Mouse (Mus musculus) forebrain, embryonic 14.5 days (tissue): Measurements from ENCODE around the gene Upb1. TPM values are rescaled to one million over a fixed set of nuclear protein-coding genes. Genes with fewer than 3 reads are reported as not detected.
"Not testable (repeated sequence)": the region's sequence is repeated elsewhere in the genome, so short reads cannot be mapped to it uniquely, and the experiment has no call there.

Experiments used
- ATAC-seq: fragments of 200-750 bp; cut with Nextera tagmentation; 2 replicates; pipeline ENCODE4 v1.8.0; 2017; ENCODE audit warnings: mild to moderate bottlenecking, moderate library complexity
- DNase-seq: peaks from one replicate; pipeline ENCODE4 v3.0.0-alpha.2; 2015; ENCODE audit warnings: low spot score
- H3K27ac ChIP-seq: fragments of 300-500 bp; sonication (generic); 2 replicates; pipeline ENCODE4 v1.5.1; 2014; ENCODE audit warnings: low read depth, mild to moderate bottlenecking, control low read depth, low read length, moderate library complexity
- H3K27me3 ChIP-seq: fragments of 300-500 bp; sonication (generic); replicated peaks from 2 replicates; pipeline ENCODE4 v1.6.1; 2014; ENCODE audit warnings: low read length, control low read depth, mixed read lengths; ENCODE audit not compliant: control insufficient read depth, insufficient read depth
- H3K36me3 ChIP-seq: fragments of 300-500 bp; sonication (generic); 2 replicates; pipeline ENCODE4 v1.6.1; 2014; ENCODE audit warnings: low read length, control low read depth; ENCODE audit not compliant: control insufficient read depth, insufficient read depth
- H3K4me1 ChIP-seq: fragments of 300-500 bp; sonication (generic); 2 replicates; pipeline ENCODE4 v1.6.1; 2014; ENCODE audit warnings: antibody characterized with exemption, low read length, control low read depth; ENCODE audit not compliant: control insufficient read depth, insufficient read depth
- H3K4me2 ChIP-seq: fragments of 300-500 bp; sonication (generic); 2 replicates; pipeline ENCODE4 v1.6.1; 2014; ENCODE audit warnings: mild to moderate bottlenecking, control low read depth, low read length
- H3K4me3 ChIP-seq: fragments of 300-500 bp; sonication (generic); 2 replicates; pipeline ENCODE4 v1.5.1; 2014; ENCODE audit warnings: low read depth, low read length, control low read depth
- H3K9ac ChIP-seq: fragments of 300-500 bp; sonication (generic); 2 replicates; pipeline ENCODE4 v1.6.1; 2014; ENCODE audit warnings: mild to moderate bottlenecking, low read length, control low read depth, moderate library complexity
- H3K9me3 ChIP-seq: fragments of 300-500 bp; sonication (generic); replicated peaks from 2 replicates; pipeline ENCODE4 v1.6.1; 2016; ENCODE audit warnings: low read length, control low read depth, mixed read lengths; ENCODE audit not compliant: control insufficient read depth
- WGBS: fragments of 180-500 bp; shearing (Covaris S2); extraction: QIAGEN DNeasy Blood & Tissue Kit; methylation state at CpG from one replicate; pipeline ENCODE4 v1.1.7; 2014; 5-methylcytosine and 5-hydroxymethylcytosine counted together
- polyA plus RNA-seq: library from polyadenylated mRNA; unstranded; fragments of >200 nt; fragmentation: Nextera tagmentation; extraction: Ambion mirVana; gene quantifications from 2 replicates; pipeline ENCODE4 v1.2.1, GENCODE M21; 2014

Gene Upb1
- polyA plus RNA-seq = 0.11 and 0.14 TPM in 2 replicates

DNA sequence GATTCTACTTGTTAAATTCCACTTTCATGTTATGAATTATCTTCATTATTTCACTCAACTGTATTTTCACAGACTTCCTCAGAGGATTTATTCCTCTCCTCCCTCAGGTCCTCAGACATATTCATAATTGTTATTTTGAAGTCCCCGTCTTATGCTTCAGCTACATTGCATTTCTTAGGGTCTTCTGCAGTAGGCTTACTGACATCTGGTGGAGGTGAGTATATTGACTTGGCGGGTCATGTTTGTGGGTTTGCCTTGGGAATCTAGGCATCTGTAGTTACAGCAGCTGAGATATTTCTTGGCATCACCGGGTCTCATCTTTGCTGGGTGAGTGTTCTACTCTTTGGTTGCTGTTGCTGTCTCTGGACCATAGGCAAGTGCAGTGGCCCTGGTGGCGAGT, at the start of gene Upb1:
Gene Upb1, plus strand, starts transcription at position 158 of the 400 bp plus-strand sequence.
- no peaks in the 10 kb centered on the region for H3K4me1 ChIP-seq
- ATAC-seq = no peak
- DNase-seq = no peak
- no peak within 1 kb of the TSS for H3K4me3 ChIP-seq
- H3K36me3 ChIP-seq = no peaks in the 10 kb centered on the region
- H3K9me3 ChIP-seq = no peaks in the 10 kb centered on the region
- 86% methylated on average over 4 of the region's 4 CpGs for WGBS
- no peak within 1 kb of the TSS for H3K27ac ChIP-seq
- no peaks in the 10 kb centered on the region for H3K27me3 ChIP-seq
- no peak within 1 kb of the TSS for H3K4me2 ChIP-seq
- H3K9ac ChIP-seq = no peak within 1 kb of the TSS

- WGBS = 97% methylated on average over 12 of the region's 12 CpGs
- Histone ChIP-seq H3K27ac (no peak overlapping the region), H3K36me3 (no peaks in the 10 kb centered on the region), H3K4me2 (no peak overlapping the region), H3K4me1 (no peaks in the 10 kb centered on the region), H3K9me3 (no peaks in the 10 kb centered on the region), H3K27me3 (no peaks in the 10 kb centered on the region), H3K9ac (no peak overlapping the region), H3K4me3 (no peak overlapping the region)
- ATAC-seq (no peak), DNase-seq (no peak)
These were observed 48.4 kb upstream of the Upb1 start for GRCm38 (mm10) chr10:75352541-75352940.

DNA sequence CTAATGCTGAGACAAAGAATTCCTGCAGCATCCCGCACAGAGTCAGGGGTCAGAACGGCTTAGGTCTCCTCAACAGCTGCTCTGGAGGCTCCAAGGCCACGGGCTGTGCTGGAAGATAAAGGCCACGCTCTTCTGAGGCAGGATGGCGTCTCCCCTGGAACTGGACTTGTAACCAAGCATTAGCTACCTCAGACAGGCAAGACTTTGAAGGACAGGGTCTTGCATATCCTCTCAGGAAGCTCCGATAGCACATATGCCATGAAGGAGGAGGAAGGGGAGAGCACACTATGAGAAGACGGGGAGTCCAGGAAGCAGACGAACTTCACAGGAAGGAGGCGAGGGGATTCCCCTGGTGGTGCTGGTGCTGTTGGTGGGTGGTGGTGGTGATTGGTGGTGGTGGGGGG, 47.1 kb upstream of the Upb1 start:
- H3K4me1 ChIP-seq, H3K9me3 ChIP-seq, DNase-seq, H3K27ac ChIP-seq, ATAC-seq, H3K36me3 ChIP-seq, H3K9ac ChIP-seq, H3K27me3 ChIP-seq, H3K4me3 ChIP-seq, H3K4me2 ChIP-seq: not testable (repeated sequence)
- 71% methylated on average over 7 of the region's 9 CpGs for WGBS

DNA sequence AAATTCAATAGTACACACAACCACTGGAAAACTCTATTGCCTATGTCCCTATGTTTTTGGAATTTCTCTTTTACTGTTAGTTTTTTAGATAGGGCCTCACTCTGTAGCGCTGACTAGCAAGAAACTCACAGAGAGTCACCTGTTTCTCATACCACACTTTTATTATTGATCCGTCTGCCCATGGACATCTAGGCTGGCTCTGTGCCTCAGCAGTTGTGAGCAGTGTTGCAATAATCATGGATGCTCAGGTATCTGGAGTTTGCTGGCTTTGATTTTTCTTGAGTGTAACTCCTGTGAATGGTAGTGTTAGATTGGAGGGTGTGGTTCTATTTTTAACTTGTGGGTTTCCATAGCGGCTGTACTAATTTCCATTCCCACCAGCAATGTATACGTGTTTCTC, 45.6 kb upstream of the Upb1 start:
- H3K4me2 ChIP-seq = no peak overlapping the region
- no peaks in the 10 kb centered on the region for H3K27me3 ChIP-seq
- ATAC-seq (no peak), DNase-seq (no peak)
- H3K9me3 ChIP-seq = no peaks in the 10 kb centered on the region
- no peak overlapping the region for H3K27ac ChIP-seq
- H3K9ac ChIP-seq = no peak overlapping the region
- no peaks in the 10 kb centered on the region for H3K4me1 ChIP-seq
- WGBS = 75% methylated on average over 4 of the region's 4 CpGs
- no peaks in the 10 kb centered on the region for H3K36me3 ChIP-seq
- no peak overlapping the region for H3K4me3 ChIP-seq

GRCm38 (mm10) chr10:75364214-75364690, 36.7 kb upstream of the Upb1 start:
- not testable (repeated sequence) for H3K27me3 ChIP-seq, H3K9ac ChIP-seq, H3K4me2 ChIP-seq, H3K4me1 ChIP-seq, H3K36me3 ChIP-seq, H3K4me3 ChIP-seq, H3K9me3 ChIP-seq
- ATAC-seq (peak; percentile 85; the same call in 1 of the 2 replicates), DNase-seq (peak; percentile 65)
- 0% methylated on average over 1 of the region's 1 CpGs for WGBS
- H3K27ac ChIP-seq = peak overlapping the region; percentile 23; the same call in 1 of the 2 replicates

DNA sequence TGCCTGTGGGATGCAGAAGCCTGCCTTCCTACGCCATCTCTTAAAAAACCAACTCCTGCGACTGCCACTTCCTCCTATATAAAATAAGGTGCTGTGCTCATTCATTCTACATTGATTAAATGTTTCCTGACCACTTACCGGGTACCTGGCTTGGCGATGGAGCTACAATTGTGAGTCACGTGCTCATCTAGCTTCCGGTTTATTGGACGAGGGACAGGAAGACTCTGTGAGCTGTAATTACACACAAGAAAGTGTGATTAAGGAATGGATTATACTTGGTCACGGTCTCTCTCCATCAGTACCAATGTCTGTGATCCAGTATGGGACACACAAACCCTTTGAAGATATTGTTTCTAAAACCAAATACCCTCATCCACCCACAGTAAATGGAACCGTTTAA, 36.1 kb upstream of the Upb1 start:
- no peak overlapping the region for H3K9ac ChIP-seq
- no peaks in the 10 kb centered on the region for H3K27me3 ChIP-seq
- DNase-seq (no peak), ATAC-seq (peak; percentile 40; the same call in 1 of the 2 replicates)
- no peak overlapping the region for H3K4me3 ChIP-seq
- no peaks in the 10 kb centered on the region for H3K36me3 ChIP-seq
- no peak overlapping the region for H3K4me2 ChIP-seq
- 71% methylated on average over 9 of the region's 9 CpGs for WGBS
- H3K9me3 ChIP-seq = no peaks in the 10 kb centered on the region
- H3K27ac ChIP-seq = peak overlapping the region; percentile 23; the same call in 1 of the 2 replicates
- peaks cover 4% of the 10 kb centered on the region; the same call in 1 of the 2 replicates for H3K4me1 ChIP-seq

DNA sequence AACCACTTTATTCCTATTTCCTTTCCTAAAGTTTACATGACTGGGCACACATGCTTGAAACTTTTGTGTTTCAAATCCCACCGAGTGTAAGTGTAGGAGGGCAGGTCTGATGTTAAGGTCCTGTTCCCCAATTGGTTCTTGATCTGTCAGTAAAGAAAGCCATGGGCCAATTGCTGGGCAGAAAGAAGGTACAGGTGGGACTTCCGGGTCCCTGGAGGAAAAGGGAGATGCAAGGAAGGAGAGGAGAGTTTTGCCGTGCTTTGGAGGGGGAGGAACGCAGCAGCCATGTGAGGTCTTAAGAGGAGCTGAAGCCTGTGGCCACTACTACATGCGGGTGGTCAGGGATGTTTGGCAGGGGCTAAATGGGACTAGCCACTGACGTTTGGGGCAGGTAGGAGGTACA, 35.7 kb upstream of the Upb1 start:
- 59% methylated on average over 6 of the region's 6 CpGs for WGBS
- Histone ChIP-seq H3K9ac (no peak overlapping the region), H3K27ac (no peak overlapping the region), H3K9me3 (no peaks in the 10 kb centered on the region), H3K4me1 (peaks cover 4% of the 10 kb centered on the region; the same call in 1 of the 2 replicates), H3K27me3 (no peaks in the 10 kb centered on the region), H3K4me2 (0 out of 2 replicates have a peak overlapping the region, but pooled peaks have one; percentile 12), H3K36me3 (no peaks in the 10 kb centered on the region), H3K4me3 (no peak overlapping the region)
- DNase-seq = no peak
- no peak for ATAC-seq

GRCm38 (mm10) chr10:75373655-75374351, 27.1 kb upstream of the Upb1 start:
- H3K36me3 ChIP-seq, H3K9me3 ChIP-seq, H3K4me1 ChIP-seq, H3K9ac ChIP-seq, H3K4me2 ChIP-seq, H3K27ac ChIP-seq, H3K4me3 ChIP-seq, H3K27me3 ChIP-seq: not testable (repeated sequence)
- WGBS = 72% methylated on average over 12 of the region's 19 CpGs
- DNase-seq (peak; percentile 42), ATAC-seq (peak; percentile 85)

DNA sequence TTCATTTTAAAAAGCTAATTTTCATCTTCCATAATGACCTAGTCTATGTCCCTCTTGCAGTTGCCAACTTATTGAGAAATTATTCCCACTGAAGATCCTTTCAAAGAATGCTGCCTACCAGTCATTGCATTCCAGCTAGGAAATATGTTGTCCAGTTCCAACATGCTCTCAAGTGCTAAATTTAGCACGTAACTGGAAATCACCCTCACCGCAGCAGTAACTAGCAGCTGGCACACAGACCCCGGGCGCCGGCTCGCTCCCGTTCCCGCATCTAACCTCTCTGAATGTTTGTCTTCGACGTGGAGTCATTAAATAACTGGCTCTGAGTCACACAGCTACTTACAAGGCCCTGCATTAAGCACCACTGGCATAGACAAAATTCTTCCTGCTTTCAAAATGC, 22.2 kb upstream of the Upb1 start:
- H3K4me1 ChIP-seq = no peaks in the 10 kb centered on the region
- H3K4me3 ChIP-seq = no peak overlapping the region
- DNase-seq (no peak), ATAC-seq (no peak)
- no peak overlapping the region for H3K9ac ChIP-seq
- H3K27ac ChIP-seq = no peak overlapping the region
- no peak overlapping the region for H3K4me2 ChIP-seq
- no peaks in the 10 kb centered on the region for H3K27me3 ChIP-seq
- H3K9me3 ChIP-seq = no peaks in the 10 kb centered on the region
- H3K36me3 ChIP-seq = no peaks in the 10 kb centered on the region
- 87% methylated on average over 10 of the region's 10 CpGs for WGBS
